Mouse (Mus musculus) kidney, postnatal 25 days (tissue): Measurements from ENCODE around the gene Ltf.

Source experiments
- DNase-seq, 2 experiments: peaks; one replicate each; pipeline ENCODE4 v3.0.0; 2021; ENCODE audit warnings: mixed read lengths in 2 of 2

Ltf gene

GRCm38 (mm10) chr9:111042266-111042665 lies 23.2 kb downstream of the Ltf start:
- DNase-seq, result peak; percentile 75 to 78

GRCm38 (mm10) chr9:111046222-111046621 lies 27.2 kb downstream of the Ltf start:
- no peak for DNase-seq

GRCm38 (mm10) chr9:111047266-111047665 lies 28.2 kb downstream of the Ltf start:
- DNase-seq, result peak in 1 of 2 experiments; percentile 22

- peak; percentile 29 to 58 for DNase-seq
These were observed 29.4 kb downstream of the Ltf start for GRCm38 (mm10) chr9:111048452-111048851.

- DNase-seq, result no peak
These were observed 35.9 kb downstream of the Ltf start for GRCm38 (mm10) chr9:111054923-111055322.

GRCm38 (mm10) chr9:111055800-111056518 lies 36.9 kb downstream of the Ltf start:
- no peak for DNase-seq

GRCm38 (mm10) chr9:111056519-111056797 lies 37.4 kb downstream of the Ltf start:
- DNase-seq, result no peak

- DNase-seq, result peak; percentile 47 to 60
These were observed 37.9 kb downstream of the Ltf start, which contains the start of gene Ccrl2 for GRCm38 (mm10) chr9:111056798-111057543. TSS of gene Ccrl2 (minus strand) at chr9:111057519.

- DNase-seq, result no peak
These were observed 38.7 kb downstream of the Ltf start for GRCm38 (mm10) chr9:111057544-111058370.

- no peak for DNase-seq
These were observed 40.0 kb downstream of the Ltf start for GRCm38 (mm10) chr9:111058943-111059556.

GRCm38 (mm10) chr9:111062840-111063239 lies 43.8 kb downstream of the Ltf start:
- no peak for DNase-seq

GRCm38 (mm10) chr9:111067052-111067451 lies 48.0 kb downstream of the Ltf start:
- DNase-seq, result no peak

- peak; percentile 51 to 78 for DNase-seq
These were observed 51.5 kb downstream of the Ltf start for GRCm38 (mm10) chr9:111070546-111070961.

GRCm38 (mm10) chr9:111072175-111072574 lies 53.1 kb downstream of the Ltf start:
- peak; percentile 67 to 79 for DNase-seq

- no peak for DNase-seq
These were observed 53.9 kb downstream of the Ltf start for GRCm38 (mm10) chr9:111072971-111073370.

- no peak for DNase-seq
These were observed 58.7 kb downstream of the Ltf start for GRCm38 (mm10) chr9:111077745-111078144.

- DNase-seq, result no peak
These were observed 61.7 kb downstream of the Ltf start for GRCm38 (mm10) chr9:111080801-111081200.

- DNase-seq, result no peak
These were observed 62.7 kb downstream of the Ltf start for GRCm38 (mm10) chr9:111081765-111082164.

- DNase-seq, result peak in 1 of 2 experiments; percentile 54
These were observed 66.3 kb downstream of the Ltf start for GRCm38 (mm10) chr9:111085329-111085728.

GRCm38 (mm10) chr9:111086137-111086536 lies 67.1 kb downstream of the Ltf start:
- DNase-seq, result no peak

- DNase-seq, result no peak
These were observed 68.0 kb downstream of the Ltf start for GRCm38 (mm10) chr9:111086995-111087606.

- DNase-seq, result no peak
These were observed 68.9 kb downstream of the Ltf start for GRCm38 (mm10) chr9:111087960-111088359.
